Mouse (Mus musculus) small intestine, adult 2 months (tissue): ENCODE results near the gene Rimklb.

Experiments
- CTCF ChIP-seq: fragments of 200-500 bp; IDR thresholded peaks from 2 replicates; pipeline ENCODE4 v1.5.1; 2012; ENCODE audit warnings: low read depth, mild to moderate bottlenecking, control low read depth, inconsistent platforms, low read length, moderate library complexity, mixed read lengths; ENCODE audit not compliant: insufficient replicate concordance, insufficient read length; ENCODE audit errors: extremely low read depth
- POLR2A ChIP-seq: fragments of 200-500 bp; IDR thresholded peaks from 2 replicates; pipeline ENCODE4 v1.6.1; 2012; ENCODE audit warnings: low read depth, mild to moderate bottlenecking, control low read depth, inconsistent platforms, low read length, moderate library complexity

DNA sequence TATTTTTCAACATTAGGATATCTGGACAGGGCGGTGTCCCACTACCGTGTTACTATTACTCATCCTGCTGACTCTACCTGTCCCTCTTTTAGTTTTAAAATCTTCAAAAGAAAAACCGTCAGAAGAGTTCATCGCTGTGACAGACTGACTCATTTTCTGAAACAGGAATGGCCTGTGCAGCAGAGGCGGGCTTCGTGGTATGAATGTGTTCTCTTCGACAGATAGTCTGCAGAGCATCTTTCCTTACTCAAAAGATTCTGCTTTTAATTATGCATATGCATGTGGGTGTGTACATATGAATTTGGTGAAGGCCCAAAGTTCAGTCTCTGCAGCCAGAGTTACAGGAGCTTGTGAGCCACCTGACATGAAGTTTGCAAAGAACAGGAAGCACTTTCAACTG lies 50.7 kb downstream of the Rimklb start:
- TF ChIP-seq POLR2A, result no peak
- TF ChIP-seq CTCF, result no peak
